Comparison of ENCODE assay signal across 8 mouse cellular contexts in the genomic region with DNA sequence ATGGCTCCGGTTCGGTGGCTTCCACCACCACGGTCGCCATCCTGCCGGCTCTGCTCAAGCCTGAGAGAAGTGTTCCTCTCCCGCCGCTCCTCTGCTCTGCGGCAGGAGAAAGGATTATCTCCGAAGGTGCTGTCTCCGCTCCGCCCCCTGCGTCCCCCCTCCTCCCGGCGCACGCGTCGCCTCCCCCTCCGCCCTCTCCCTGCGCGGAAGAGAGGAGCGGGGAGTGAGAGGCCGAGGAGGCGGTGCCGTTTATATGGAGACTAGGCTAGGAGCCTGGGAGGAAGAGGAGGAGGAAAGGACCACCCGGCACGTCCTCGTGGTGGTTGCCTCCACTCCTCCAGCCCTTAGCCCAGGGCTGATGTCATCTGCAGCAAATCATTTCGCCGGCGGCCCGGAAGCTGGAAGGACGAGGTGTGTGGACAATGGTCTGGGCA. TPM values are rescaled to one million over a fixed set of nuclear protein-coding genes. Genes with fewer than 3 reads are reported as not detected.
A peak's percentile ranks its signal among the peaks of the same experiment; 100 is the strongest.
DNase-seq lines count a peak whose midpoint lies in the region; ATAC-seq and TF ChIP-seq lines count a peak whose summit lies in the region.

A gene (minus strand): TSS at position 93 of the 434 bp plus-strand sequence.

- H3K4me3 ChIP-seq in ES-E14 (ENCODE audit: insufficient read depth in 1 of 2, low read depth in 1 of 2, low read length in 2 of 2, poor library complexity in 1 of 2, severe bottlenecking in 1 of 2), result peak within 1 kb of the TSS; percentile 73 to 79
- peak within 1 kb of the TSS; percentile 92 for H3K4me3 ChIP-seq in forebrain, embryonic 13.5 days
- H3K4me3 ChIP-seq in heart, embryonic 16.5 days (ENCODE audit: low read length), result peak within 1 kb of the TSS; percentile 91
- H3K4me3 ChIP-seq in liver, embryonic 15.5 days (replicated peaks), result peak within 1 kb of the TSS; percentile 47
- H3K4me3 ChIP-seq in olfactory bulb, adult 2 months (ENCODE audit: insufficient read depth, low read depth, low read length), result peak within 1 kb of the TSS; percentile 91

- under 1% methylated on average over 24 of the region's 32 CpGs for WGBS in forebrain, embryonic 13.5 days
- under 1% methylated on average over 22 of the region's 32 CpGs for WGBS in heart, embryonic 16.5 days
- WGBS in liver, embryonic 15.5 days (ENCODE audit: insufficient replicate concordance), result under 1% methylated on average over 29 of the region's 32 CpGs
- under 1% methylated on average over 30 of the region's 32 CpGs for WGBS in olfactory bulb, adult 2 months

- peak within 1 kb of the TSS; percentile 88 for H3K9ac ChIP-seq in ES-E14 (ENCODE audit: insufficient read depth, low read depth, low read length, poor library complexity, severe bottlenecking)
- H3K9ac ChIP-seq in forebrain, embryonic 13.5 days, result peak within 1 kb of the TSS; percentile 97
- H3K9ac ChIP-seq in heart, embryonic 16.5 days (ENCODE audit: low read length), result peak within 1 kb of the TSS; percentile 89
- H3K9ac ChIP-seq in liver, embryonic 15.5 days, result no peak within 1 kb of the TSS

- H3K4me2 ChIP-seq in forebrain, embryonic 13.5 days, result peak within 1 kb of the TSS; percentile 85
- H3K4me2 ChIP-seq in heart, embryonic 16.5 days (ENCODE audit: low read depth, low read length), result peak within 1 kb of the TSS; percentile 86
- H3K4me2 ChIP-seq in liver, embryonic 15.5 days, result peak within 1 kb of the TSS; percentile 69

- peak; percentile 85 for ATAC-seq in forebrain, embryonic 13.5 days
- peak; percentile 78 for ATAC-seq in heart, embryonic 16.5 days (replicated peaks; ENCODE audit: extremely low read depth, insufficient read depth, low FRiP score)
- 0 out of 2 replicates have a peak, but pooled peaks have one; percentile 12 for ATAC-seq in liver, embryonic 15.5 days (ENCODE audit: insufficient read depth)
- ATAC-seq in erythroid progenitor cell, adult 5-6 weeks (replicated peaks; ENCODE audit: low FRiP score, poor library complexity, severe bottlenecking), result no peak

- H3K27me3 ChIP-seq in forebrain, embryonic 13.5 days, result no peaks in the 10 kb centered on the region
- H3K27me3 ChIP-seq in heart, embryonic 16.5 days (ENCODE audit: control insufficient read depth, insufficient read depth, low read length), result no peaks in the 10 kb centered on the region; the same call in 1 of the 2 replicates
- H3K27me3 ChIP-seq in liver, embryonic 15.5 days, result peaks cover 60% of the 10 kb centered on the region

- no peak for TF ChIP-seq CTCF in olfactory bulb, adult 2 months (IDR thresholded peaks at IDR 0.05; ENCODE audit: insufficient read depth, low read depth, low read length)

- DNase-seq in ES-E14 (ENCODE audit: low read depth, low spot score), result peak; percentile 60
- DNase-seq in brain, embryonic 18.5 days (ENCODE audit: low read depth, low spot score), result peak; percentile 85
- DNase-seq in kidney, postnatal 25 days, result peak; percentile 52 to 71

- in situ Hi-C loops in ES-E14 (cut with MboI; ENCODE audit: low sequenced_read_pairs in 2 of 2, unreplicated experiment in 2 of 2), result no loop called here

- peaks cover 4 to 6% of the 10 kb centered on the region in 2 experiments; a peak in 2 of 4 replicates for H3K4me1 ChIP-seq in ES-E14 (ENCODE audit: control insufficient read depth in 2 of 2, insufficient read depth in 2 of 2, low read length in 2 of 2, poor library complexity in 1 of 2)
- peaks cover 31% of the 10 kb centered on the region for H3K4me1 ChIP-seq in forebrain, embryonic 13.5 days
- H3K4me1 ChIP-seq in heart, embryonic 16.5 days (ENCODE audit: control insufficient read depth, insufficient read depth, low read length), result peaks cover 18% of the 10 kb centered on the region
- peaks cover 11% of the 10 kb centered on the region; the same call in 1 of the 2 replicates for H3K4me1 ChIP-seq in liver, embryonic 15.5 days (replicated peaks)
- H3K4me1 ChIP-seq in olfactory bulb, adult 2 months (ENCODE audit: control insufficient read depth, insufficient read depth, low read length), result peaks cover 13% of the 10 kb centered on the region

- H3K27ac ChIP-seq in ES-E14 (ENCODE audit: insufficient read depth, low read depth, low read length, poor library complexity, severe bottlenecking), result peak within 1 kb of the TSS; percentile 34
- peak within 1 kb of the TSS; percentile 100 for H3K27ac ChIP-seq in forebrain, embryonic 13.5 days
- H3K27ac ChIP-seq in heart, embryonic 16.5 days (ENCODE audit: low read length), result peak within 1 kb of the TSS; percentile 86
- H3K27ac ChIP-seq in liver, embryonic 15.5 days (replicated peaks), result no peak within 1 kb of the TSS
- peak within 1 kb of the TSS; percentile 90 for H3K27ac ChIP-seq in olfactory bulb, adult 2 months (ENCODE audit: insufficient read depth, low read depth, low read length)

- H3K9me3 ChIP-seq in ES-E14 (ENCODE audit: control insufficient read depth, insufficient read depth, low read depth, low read length), result no peaks in the 10 kb centered on the region
- H3K9me3 ChIP-seq in forebrain, embryonic 13.5 days (replicated peaks), result no peaks in the 10 kb centered on the region
- H3K9me3 ChIP-seq in heart, embryonic 16.5 days (replicated peaks; ENCODE audit: control insufficient read depth, low read length), result no peaks in the 10 kb centered on the region
- H3K9me3 ChIP-seq in liver, embryonic 15.5 days (replicated peaks), result no peaks in the 10 kb centered on the region

- peak; percentile 87 for TF ChIP-seq POLR2A in olfactory bulb, adult 2 months (IDR thresholded peaks at IDR 0.05; ENCODE audit: insufficient read depth, low read depth, low read length)

- H3K36me3 ChIP-seq in ES-E14 (ENCODE audit: control insufficient read depth, insufficient read depth, low read length, poor library complexity, severe bottlenecking), result no peaks in the 10 kb centered on the region; the same call in 1 of the 2 replicates
- no peaks in the 10 kb centered on the region for H3K36me3 ChIP-seq in forebrain, embryonic 13.5 days (ENCODE audit: poor library complexity, severe bottlenecking)
- no peaks in the 10 kb centered on the region for H3K36me3 ChIP-seq in heart, embryonic 16.5 days (ENCODE audit: control insufficient read depth, insufficient read depth)
- no peaks in the 10 kb centered on the region for H3K36me3 ChIP-seq in liver, embryonic 15.5 days (replicated peaks)

TF ChIP-seq in ES-E14, 5 proteins besides CTCF, POLR2A, EP300 and RAD21:
- TF ChIP-seq HCFC1 (IDR thresholded peaks at IDR 0.05; ENCODE audit: borderline replicate concordance, insufficient read depth, low read length), result no peak
- TF ChIP-seq ZC3H11A (IDR thresholded peaks at IDR 0.05; ENCODE audit: borderline replicate concordance, low read depth, low read length), result no peak
- TF ChIP-seq MAFK (IDR thresholded peaks at IDR 0.05; ENCODE audit: insufficient read depth, low read depth, low read length), result no peak
- no peak for TF ChIP-seq ZNF384 (IDR thresholded peaks at IDR 0.05; ENCODE audit: low read depth, low read length)
- no peak for TF ChIP-seq CHD2 (IDR thresholded peaks at IDR 0.05; ENCODE audit: low read depth, low read length)

RNA-seq across cellular contexts. Expression of the gene that starts here (rescaled TPM):
- total RNA-seq in ES-E14 (2012; rRNA removed), result 21.2 and 23.9 TPM in 2 replicates
- 1,694 and 1,735 TPM in 2 replicates for polyA plus RNA-seq in forebrain, embryonic 13.5 days (2015; fragmentation: Nextera tagmentation; extraction: Ambion mirVana)
- polyA plus RNA-seq in heart, embryonic 16.5 days (2015; fragmentation: Nextera tagmentation; extraction: Ambion mirVana), result 88.0 and 88.2 TPM in 2 replicates
- polyA plus RNA-seq in liver, embryonic 15.5 days (2015; fragmentation: Nextera tagmentation; extraction: Ambion mirVana), result 2.8 and 3.0 TPM in 2 replicates
- polyA plus RNA-seq in olfactory bulb, adult 2 months (2012; ENCODE audit: insufficient read depth, insufficient read length, low replicate concordance, missing spikeins), result 196 and 261 TPM in 2 replicates
- total RNA-seq in erythroid progenitor cell, adult 5-6 weeks (2015; ENCODE audit: low replicate concordance), result not detected in 2 replicates
- total RNA-seq in erythroid progenitor cell, adult 5-6 weeks (2017; ENCODE audit: low replicate concordance), result 0.13 TPM in 1 of 2 replicates, not detected in the other

Comparison
In these comparisons a context has a peak if more than half of its experiments do, and no peak if none do; other contexts are left out.
1. RNA of the gene that starts here (total RNA-seq): 21.2 to 23.9 TPM in ES-E14; 0.13 TPM in erythroid progenitor cell, adult 5-6 weeks; every median in the first group is over 10 times any median in the second.
2. RNA of the gene that starts here (polyA plus RNA-seq): 1,694 to 1,735 TPM in forebrain, embryonic 13.5 days, 196 to 261 TPM in olfactory bulb, adult 2 months and 88.0 to 88.2 TPM in heart, embryonic 16.5 days; 2.8 to 3.0 TPM in liver, embryonic 15.5 days; every median in the first group is over 10 times any median in the second.
3. Peak in every context shown above with its lines, with median percentiles within 50 percentile points of each other: DNase-seq, H3K4me3 ChIP-seq and H3K4me2 ChIP-seq.